Mouse (Mus musculus) stomach, embryonic 15.5 days (tissue): ENCODE results near the gene Gm20388. TPM values are rescaled to one million over a fixed set of nuclear protein-coding genes. Genes with fewer than 3 reads are reported as not detected.

Experiments used
- ATAC-seq: fragments of 200-750 bp; cut with Nextera tagmentation; 2 replicates; pipeline ENCODE4 v1.8.0; 2017; ENCODE audit warnings: low read depth, moderate number of reproducible peaks, moderate TSS enrichment; ENCODE audit not compliant: insufficient read depth, low FRiP score
- H3K27ac ChIP-seq: fragments of 300-500 bp; sonication (generic); 2 replicates; pipeline ENCODE4 v1.5.1; 2015; ENCODE audit warnings: mild to moderate bottlenecking, inconsistent platforms
- H3K27me3 ChIP-seq: fragments of 300-500 bp; sonication (generic); replicated peaks from 2 replicates; pipeline ENCODE4 v1.6.1; 2015; ENCODE audit warnings: inconsistent platforms
- H3K36me3 ChIP-seq: fragments of 300-500 bp; sonication (generic); 2 replicates; pipeline ENCODE4 v1.6.1; 2015; ENCODE audit warnings: inconsistent platforms
- H3K4me1 ChIP-seq: fragments of 300-500 bp; sonication (generic); 2 replicates; pipeline ENCODE4 v1.6.1; 2015; ENCODE audit warnings: inconsistent platforms
- H3K4me2 ChIP-seq: fragments of 300-500 bp; sonication (generic); 2 replicates; pipeline ENCODE4 v1.6.1; 2015; ENCODE audit warnings: mild to moderate bottlenecking, inconsistent platforms
- H3K4me3 ChIP-seq: fragments of 300-500 bp; sonication (generic); replicated peaks from 2 replicates; pipeline ENCODE4 v1.5.1; 2015; ENCODE audit warnings: inconsistent platforms
- H3K9ac ChIP-seq: fragments of 300-500 bp; sonication (generic); 2 replicates; pipeline ENCODE4 v1.6.1; 2015; ENCODE audit warnings: inconsistent platforms
- H3K9me3 ChIP-seq: fragments of 300-500 bp; sonication (generic); 2 replicates; pipeline ENCODE4 v1.6.1; 2016; ENCODE audit warnings: inconsistent platforms
- WGBS: fragments of 180-500 bp; shearing (Covaris S2); methylation state at CpG from one replicate; pipeline ENCODE4 v1.1.7; 2015; 5-methylcytosine and 5-hydroxymethylcytosine counted together
- polyA plus RNA-seq: library from polyadenylated mRNA; unstranded; fragments of >200 nt; fragmentation: Nextera tagmentation; extraction: Ambion mirVana; gene quantifications from 2 replicates; pipeline ENCODE4 v1.2.1, GENCODE M21; 2015

Gene Gm20388
- polyA plus RNA-seq, 1 experiment from 2014 or later: not detected

DNA sequence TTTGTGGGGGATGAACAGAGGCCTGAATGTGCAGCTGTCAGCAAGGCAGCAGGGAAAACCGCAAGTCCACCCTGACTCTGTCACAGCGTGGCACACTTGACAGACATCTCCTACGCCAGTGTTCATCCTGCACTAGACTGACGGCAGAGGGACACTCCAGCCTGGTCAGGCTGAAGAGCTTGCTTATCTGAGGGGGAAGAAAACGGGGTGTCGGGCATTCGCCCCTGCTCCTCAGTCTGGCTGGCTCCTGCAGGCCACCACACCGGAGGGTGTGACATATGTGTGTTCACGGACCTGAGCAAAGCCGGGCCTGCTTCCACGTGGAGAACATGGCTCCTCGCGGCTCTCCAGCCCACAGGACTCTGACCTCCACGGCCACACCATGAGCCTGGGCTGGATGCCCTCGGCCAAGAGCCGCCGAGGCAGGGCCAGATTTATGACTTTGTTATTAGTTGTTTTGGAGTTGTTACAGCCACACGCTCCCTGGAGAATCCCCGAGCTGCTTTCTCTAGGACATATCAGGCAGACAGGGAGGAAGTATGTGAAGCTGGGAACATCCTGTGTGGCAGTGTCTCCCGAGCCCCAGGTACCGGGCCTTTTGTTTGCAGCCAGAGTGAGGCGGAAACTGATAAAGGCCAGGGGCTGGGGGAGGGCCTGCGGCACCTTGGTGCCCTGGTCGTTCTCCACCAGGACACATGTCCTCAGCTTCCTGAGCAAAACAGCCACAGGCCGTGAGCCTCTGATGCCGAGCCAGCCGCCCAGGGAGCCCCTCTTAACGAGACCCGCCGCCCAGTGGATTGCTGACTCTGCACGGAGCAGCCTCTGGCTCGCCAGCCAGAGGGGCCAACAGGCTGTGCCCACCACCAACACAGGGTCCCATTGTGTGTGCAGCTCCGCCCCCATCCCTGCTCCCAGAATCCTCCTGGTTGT, 1424.1 kb downstream of the Gm20388 start:
- no peak overlapping the region for H3K4me3 ChIP-seq
- H3K36me3 ChIP-seq: no peaks in the 10 kb centered on the region
- no peaks in the 10 kb centered on the region for H3K9me3 ChIP-seq
- no peak overlapping the region for H3K9ac ChIP-seq
- H3K4me2 ChIP-seq: no peak overlapping the region
- 43% methylated on average over 33 of the region's 33 CpGs for WGBS
- peaks cover 19% of the 10 kb centered on the region for H3K4me1 ChIP-seq
- peak overlapping the region; percentile 48; the same call in 1 of the 2 replicates for H3K27ac ChIP-seq
- H3K27me3 ChIP-seq: no peaks in the 10 kb centered on the region
- ATAC-seq: peak; percentile 40

DNA sequence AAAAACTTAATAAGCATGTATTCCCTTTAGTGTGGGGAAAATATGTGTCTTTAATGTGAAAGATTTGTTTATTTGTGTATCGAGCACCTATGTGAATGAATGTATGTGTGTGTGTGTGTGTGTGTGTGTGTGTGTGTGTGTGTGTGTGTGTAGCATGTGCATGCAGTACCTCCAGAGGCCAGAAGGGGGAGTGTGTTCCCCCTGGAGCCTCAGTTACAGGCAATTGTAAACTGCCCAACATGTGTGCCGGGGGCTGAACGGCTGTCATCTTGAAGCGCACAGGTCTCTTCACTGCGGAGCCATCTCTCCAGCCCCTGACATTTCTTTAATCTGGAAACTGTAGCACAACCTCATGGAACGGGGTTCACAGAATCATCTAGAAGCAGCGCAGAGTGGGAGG, 1425.0 kb downstream of the Gm20388 start:
- no peak overlapping the region for H3K4me2 ChIP-seq
- ATAC-seq: no peak
- no peak overlapping the region for H3K4me3 ChIP-seq
- H3K27ac ChIP-seq: no peak overlapping the region
- no peak overlapping the region for H3K9ac ChIP-seq
- H3K36me3 ChIP-seq: no peaks in the 10 kb centered on the region
- H3K27me3 ChIP-seq: no peaks in the 10 kb centered on the region
- WGBS: 95% methylated on average over 7 of the region's 7 CpGs
- H3K4me1 ChIP-seq: peaks cover 19% of the 10 kb centered on the region
- no peaks in the 10 kb centered on the region for H3K9me3 ChIP-seq

DNA sequence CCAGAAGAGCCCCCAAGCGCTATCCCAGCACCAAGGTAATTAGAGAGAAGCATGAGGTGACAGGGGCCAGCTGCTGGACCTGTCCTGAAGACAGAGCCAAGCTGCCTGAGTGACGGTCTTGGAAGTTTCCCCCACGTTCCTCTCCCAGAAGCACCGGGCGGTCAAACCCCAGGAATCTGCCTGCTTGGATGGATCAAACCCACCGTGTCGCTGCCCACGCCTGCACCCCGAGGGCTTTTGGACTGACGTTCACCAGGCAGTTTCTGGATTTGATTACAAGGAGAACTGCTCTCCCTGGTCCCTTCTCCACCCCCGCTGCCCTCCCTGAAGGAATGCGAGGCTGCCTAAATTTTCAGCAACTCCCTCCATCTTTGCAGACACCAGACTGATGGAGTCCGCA, 1432.3 kb downstream of the Gm20388 start:
- H3K4me1 ChIP-seq: peaks cover 24% of the 10 kb centered on the region
- no peak for ATAC-seq
- no peaks in the 10 kb centered on the region for H3K36me3 ChIP-seq
- H3K4me3 ChIP-seq: no peak overlapping the region
- WGBS: 42% methylated on average over 13 of the region's 13 CpGs
- no peaks in the 10 kb centered on the region for H3K27me3 ChIP-seq
- H3K4me2 ChIP-seq: no peak overlapping the region
- H3K27ac ChIP-seq: no peak overlapping the region
- H3K9ac ChIP-seq: no peak overlapping the region
- no peaks in the 10 kb centered on the region for H3K9me3 ChIP-seq

DNA sequence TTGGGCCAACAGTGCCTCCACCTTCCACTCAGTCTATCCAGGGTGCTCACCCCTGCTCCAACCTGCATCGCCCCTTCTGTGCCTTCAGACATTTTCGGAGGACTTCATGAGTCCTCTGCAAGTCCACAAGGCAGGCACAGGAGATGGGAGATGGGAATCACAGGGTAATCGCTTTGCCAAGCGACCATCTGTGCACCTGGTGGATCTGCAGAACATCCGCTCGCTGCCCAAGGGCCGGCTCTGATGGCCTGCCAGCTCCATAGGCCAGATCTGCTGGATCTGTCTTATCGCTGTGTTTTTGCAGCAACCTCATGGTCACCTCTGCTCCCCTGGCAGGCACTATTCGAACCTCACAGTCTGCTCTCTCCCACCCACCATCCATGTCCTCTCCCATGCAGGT, 1433.8 kb downstream of the Gm20388 start:
- no peak overlapping the region for H3K9ac ChIP-seq
- H3K4me2 ChIP-seq: no peak overlapping the region
- 91% methylated on average over 9 of the region's 9 CpGs for WGBS
- H3K9me3 ChIP-seq: no peaks in the 10 kb centered on the region
- H3K36me3 ChIP-seq: no peaks in the 10 kb centered on the region
- H3K4me3 ChIP-seq: no peak overlapping the region
- H3K27me3 ChIP-seq: no peaks in the 10 kb centered on the region
- H3K4me1 ChIP-seq: peaks cover 31% of the 10 kb centered on the region
- no peak overlapping the region for H3K27ac ChIP-seq
- ATAC-seq: no peak

DNA sequence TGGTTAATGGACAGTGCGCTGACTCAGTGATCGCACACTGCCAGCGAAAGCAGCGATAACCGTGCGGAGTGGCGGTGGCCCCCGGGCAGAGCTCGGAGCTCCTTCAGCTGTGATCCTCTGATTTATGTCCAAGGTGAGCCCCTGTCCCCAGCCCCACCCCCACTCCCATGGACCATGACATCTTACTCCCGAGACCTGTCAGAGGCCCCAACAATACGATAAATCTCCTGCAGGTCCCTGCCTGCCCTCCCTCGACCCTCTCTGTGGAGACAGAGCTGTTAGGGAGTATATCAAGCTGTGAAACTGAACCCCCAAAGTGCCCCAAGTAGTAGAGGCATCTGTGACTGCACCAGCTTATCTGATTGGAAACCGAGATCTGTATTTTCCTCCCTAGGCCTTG, 1435.5 kb downstream of the Gm20388 start:
- H3K4me1 ChIP-seq: peaks cover 31% of the 10 kb centered on the region
- no peak overlapping the region for H3K27ac ChIP-seq

DNA sequence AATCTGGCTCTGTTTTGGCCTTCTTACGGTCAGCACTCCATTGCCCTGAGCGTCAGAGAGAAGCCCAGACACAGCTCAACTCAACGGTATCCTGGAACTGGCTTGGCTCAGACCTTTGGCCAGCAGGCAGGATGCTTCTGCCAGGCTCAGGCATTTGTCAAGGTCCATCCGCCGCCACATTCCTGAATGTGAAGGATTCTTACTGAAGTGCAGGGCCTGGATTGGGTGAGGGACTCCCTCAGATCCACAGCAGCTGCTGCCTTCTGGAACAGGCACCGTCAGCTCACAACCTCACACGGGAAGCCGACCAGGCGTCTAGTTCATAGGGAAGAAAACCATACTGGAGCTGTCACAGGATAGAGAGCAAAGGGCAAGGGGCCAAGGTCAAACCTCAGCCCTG, 1436.2 kb downstream of the Gm20388 start:
- peak overlapping the region; percentile 31; the same call in 1 of the 2 replicates for H3K27ac ChIP-seq
- H3K9me3 ChIP-seq: no peaks in the 10 kb centered on the region
- ATAC-seq: no peak
- no peaks in the 10 kb centered on the region for H3K36me3 ChIP-seq
- H3K4me2 ChIP-seq: no peak overlapping the region
- H3K4me1 ChIP-seq: peaks cover 31% of the 10 kb centered on the region
- no peak overlapping the region for H3K9ac ChIP-seq
- WGBS: 20% methylated on average over 9 of the region's 9 CpGs
- no peak overlapping the region for H3K4me3 ChIP-seq
- H3K27me3 ChIP-seq: no peaks in the 10 kb centered on the region

More for the DNA sequence above, 1435.5 kb downstream of the Gm20388 start:
- 67% methylated on average over 13 of the region's 13 CpGs for WGBS
- ATAC-seq: no peak
- no peaks in the 10 kb centered on the region for H3K36me3 ChIP-seq
- no peak overlapping the region for H3K4me2 ChIP-seq
- H3K9ac ChIP-seq: no peak overlapping the region
- no peaks in the 10 kb centered on the region for H3K9me3 ChIP-seq
- H3K27me3 ChIP-seq: no peaks in the 10 kb centered on the region
- no peak overlapping the region for H3K4me3 ChIP-seq

DNA sequence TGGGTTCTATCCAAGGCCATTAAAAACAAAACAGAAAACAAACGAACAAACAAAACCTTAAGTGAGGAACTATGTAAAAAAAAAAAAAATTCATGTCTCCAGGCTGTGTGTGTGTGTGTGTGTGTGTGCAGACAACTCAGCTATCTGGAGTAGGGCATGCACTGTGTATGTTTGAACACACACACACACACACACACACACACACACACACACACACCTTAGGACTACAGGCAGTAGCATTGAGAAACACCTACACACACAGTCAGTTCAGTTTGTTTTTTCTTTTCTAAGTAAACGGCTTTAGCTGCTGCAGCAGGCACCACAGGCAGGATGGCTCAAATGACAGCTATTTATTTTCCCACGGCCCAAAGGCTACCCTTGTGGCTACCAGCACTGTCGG, 1438.4 kb downstream of the Gm20388 start:
- no peaks in the 10 kb centered on the region for H3K36me3 ChIP-seq
- no peak for ATAC-seq
- H3K27me3 ChIP-seq: no peaks in the 10 kb centered on the region
- H3K4me3 ChIP-seq: no peak overlapping the region
- no peaks in the 10 kb centered on the region for H3K9me3 ChIP-seq
- H3K27ac ChIP-seq: no peak overlapping the region
- 36% methylated on average over 4 of the region's 4 CpGs for WGBS
- no peak overlapping the region for H3K9ac ChIP-seq
- H3K4me2 ChIP-seq: no peak overlapping the region
- peaks cover 20% of the 10 kb centered on the region for H3K4me1 ChIP-seq

DNA sequence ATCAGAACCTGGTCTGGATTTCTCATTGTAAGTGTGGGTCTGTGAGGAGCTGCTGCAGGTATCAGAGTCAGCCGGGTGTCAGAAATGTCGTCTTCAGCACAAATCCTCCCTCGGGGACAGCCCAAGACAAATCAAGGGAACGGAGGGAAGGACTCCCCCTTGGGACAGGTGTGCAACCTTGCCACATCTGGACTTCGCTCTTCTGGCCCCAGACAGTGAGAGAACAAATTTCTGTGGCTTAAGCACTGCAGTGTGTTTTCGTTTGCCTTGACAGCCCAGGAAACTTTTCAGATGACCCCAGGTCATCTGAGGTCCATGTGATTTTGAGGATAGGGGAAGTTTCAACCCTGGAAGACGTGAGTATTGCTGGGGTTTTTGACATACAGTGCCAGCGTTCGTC, 1440.2 kb downstream of the Gm20388 start:
- Histone ChIP-seq H3K4me3 (no peak overlapping the region), H3K36me3 (no peaks in the 10 kb centered on the region), H3K27me3 (peaks cover 4% of the 10 kb centered on the region; the same call in 1 of the 2 replicates), H3K4me1 (peaks cover 20% of the 10 kb centered on the region), H3K27ac (no peak overlapping the region), H3K4me2 (no peak overlapping the region), H3K9ac (no peak overlapping the region), H3K9me3 (no peaks in the 10 kb centered on the region)
- ATAC-seq: no peak
- WGBS: 72% methylated on average over 9 of the region's 9 CpGs

DNA sequence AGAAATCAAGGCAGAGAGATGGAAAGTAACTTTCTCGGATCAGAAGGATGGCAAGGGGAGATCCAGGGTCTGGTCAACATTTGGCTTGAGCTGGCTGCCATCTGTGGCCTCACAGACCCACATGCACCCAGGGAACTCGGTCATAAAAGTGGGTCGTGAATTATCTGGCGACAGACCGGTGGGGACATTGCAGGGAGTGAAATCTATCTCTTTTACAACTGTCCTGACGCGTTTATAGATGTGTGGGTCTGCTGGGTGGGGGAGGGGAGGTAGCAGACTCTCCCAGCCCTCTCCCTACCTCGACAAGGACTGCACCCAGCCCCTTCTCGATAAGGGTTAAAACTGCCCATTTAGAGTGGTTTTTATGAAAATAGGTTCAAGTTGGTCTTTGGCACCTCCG, 1444.2 kb downstream of the Gm20388 start:
- no peak overlapping the region for H3K4me2 ChIP-seq
- H3K4me3 ChIP-seq: no peak overlapping the region
- no peaks in the 10 kb centered on the region for H3K36me3 ChIP-seq
- H3K27me3 ChIP-seq: peaks cover 4% of the 10 kb centered on the region; the same call in 1 of the 2 replicates
- H3K4me1 ChIP-seq: peaks cover 13% of the 10 kb centered on the region
- H3K9me3 ChIP-seq: no peaks in the 10 kb centered on the region
- no peak overlapping the region for H3K27ac ChIP-seq
- ATAC-seq: no peak
- H3K9ac ChIP-seq: no peak overlapping the region
- 53% methylated on average over 10 of the region's 10 CpGs for WGBS

DNA sequence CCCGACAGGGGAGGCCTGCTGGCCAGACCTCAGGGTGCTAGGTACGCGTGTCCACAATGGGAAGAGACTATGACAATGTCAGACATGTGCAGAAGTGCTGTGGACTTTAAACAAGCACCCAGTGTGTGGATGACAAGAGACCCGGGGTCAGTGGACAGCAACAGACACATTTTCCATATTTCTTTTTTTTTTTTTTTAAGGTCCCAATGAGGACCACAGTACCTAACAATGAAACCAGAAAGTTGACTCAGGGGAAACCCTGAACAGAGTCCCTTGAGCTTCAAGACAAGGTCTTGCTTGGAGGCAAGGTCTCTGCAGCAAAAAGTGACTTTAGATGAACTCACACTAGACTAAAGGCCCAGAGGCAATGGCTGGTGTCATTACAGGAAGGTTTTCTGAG, 1446.8 kb downstream of the Gm20388 start:
- Histone ChIP-seq H3K27me3 (peaks cover 4% of the 10 kb centered on the region; the same call in 1 of the 2 replicates), H3K36me3 (no peaks in the 10 kb centered on the region), H3K4me3 (no peak overlapping the region), H3K9ac (no peak overlapping the region), H3K27ac (no peak overlapping the region), H3K9me3 (no peaks in the 10 kb centered on the region), H3K4me2 (no peak overlapping the region), H3K4me1 (peaks cover 20% of the 10 kb centered on the region)
- ATAC-seq: no peak
- WGBS: 90% methylated on average over 4 of the region's 4 CpGs

DNA sequence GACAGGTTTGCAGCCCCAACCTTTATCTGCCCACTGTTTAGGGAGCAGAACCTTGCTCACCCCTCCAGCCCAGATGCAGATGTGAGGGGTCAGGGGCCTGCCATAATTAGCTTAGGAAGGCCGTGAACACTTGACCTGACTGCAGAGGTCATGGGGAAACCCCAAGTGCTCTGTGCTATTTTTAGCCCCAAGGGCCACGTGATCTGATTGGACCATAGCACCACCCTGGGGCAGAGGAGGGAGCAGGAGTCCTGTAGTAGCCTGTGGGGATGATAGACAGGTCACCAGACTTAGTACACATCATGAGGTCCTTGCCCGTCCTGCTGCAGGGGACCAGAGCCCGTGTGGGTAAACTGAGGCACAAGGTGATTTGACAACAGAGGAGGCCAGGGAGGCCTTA, 1448.0 kb downstream of the Gm20388 start:
- no peaks in the 10 kb centered on the region for H3K9me3 ChIP-seq
- peaks cover 20% of the 10 kb centered on the region for H3K4me1 ChIP-seq
- H3K36me3 ChIP-seq: no peaks in the 10 kb centered on the region
- H3K27ac ChIP-seq: 0 out of 2 replicates have a peak overlapping the region, but pooled peaks have one; percentile 27
- WGBS: 50% methylated on average over 4 of the region's 4 CpGs
- H3K27me3 ChIP-seq: peaks cover 4% of the 10 kb centered on the region; the same call in 1 of the 2 replicates
- H3K9ac ChIP-seq: no peak overlapping the region
- H3K4me2 ChIP-seq: no peak overlapping the region
- no peak for ATAC-seq
- H3K4me3 ChIP-seq: no peak overlapping the region

DNA sequence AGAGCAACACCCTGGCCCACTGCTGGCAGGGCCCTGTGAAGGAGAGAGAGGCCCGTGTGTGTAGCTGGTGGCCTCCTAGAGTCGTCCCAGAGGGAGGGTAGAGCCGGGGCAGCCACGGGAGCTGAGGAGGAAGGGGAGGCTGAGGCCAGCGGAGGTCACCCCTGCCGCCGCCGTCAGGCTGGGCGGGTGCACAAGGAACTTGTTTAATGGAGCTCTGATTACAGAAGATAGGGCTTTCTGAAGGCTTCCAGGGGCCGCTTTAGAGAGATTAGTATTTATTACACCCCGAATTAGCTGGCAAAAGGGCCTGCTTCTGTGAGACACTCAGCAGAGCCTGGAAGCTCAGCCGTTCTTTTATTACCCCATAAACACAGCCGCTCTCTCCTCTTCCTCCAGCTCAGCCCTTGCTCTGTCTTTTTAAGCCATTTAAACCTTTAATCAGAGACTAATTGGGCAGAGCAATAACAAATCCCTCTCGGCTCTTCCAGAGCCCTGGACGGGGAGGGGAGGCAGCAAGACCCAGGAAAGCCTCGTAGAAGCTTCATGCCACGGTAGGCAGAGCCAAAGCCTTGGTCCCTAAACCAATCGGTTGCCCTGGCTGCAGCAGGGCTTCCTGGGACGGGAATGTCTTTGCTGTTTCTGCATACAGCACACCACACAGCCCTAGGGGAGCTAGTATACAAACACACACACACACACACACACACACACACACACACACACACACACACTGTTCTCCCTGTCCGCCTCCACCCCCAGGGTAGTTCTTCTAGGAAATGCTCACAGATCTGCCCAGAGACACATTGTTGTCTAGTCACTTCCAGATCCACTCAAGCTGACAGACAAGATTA, 1448.7 kb downstream of the Gm20388 start:
- Histone ChIP-seq H3K27me3 (peaks cover 4% of the 10 kb centered on the region; the same call in 1 of the 2 replicates), H3K36me3 (no peaks in the 10 kb centered on the region), H3K9ac (no peak overlapping the region), H3K9me3 (no peaks in the 10 kb centered on the region), H3K4me3 (no peak overlapping the region), H3K27ac (peak overlapping the region; percentile 27), H3K4me1 (peaks cover 20% of the 10 kb centered on the region), H3K4me2 (no peak overlapping the region)
- peak; percentile 68 for ATAC-seq
- WGBS: 9% methylated on average over 20 of the region's 20 CpGs
